Mouse (Mus musculus) ovary, postnatal 14 days (tissue): ENCODE results near the gene Mapk10.
A peak's percentile ranks its signal among the peaks of the same experiment; 100 is the strongest.
"Not testable (repeated sequence)": the region's sequence is repeated elsewhere in the genome, so short reads cannot be mapped to it uniquely, and the experiment has no call there.

Source experiments
- DNase-seq: peaks from one replicate; pipeline ENCODE4 v3.0.0; 2022; ENCODE audit warnings: low spot score

Gene Mapk10

DNA sequence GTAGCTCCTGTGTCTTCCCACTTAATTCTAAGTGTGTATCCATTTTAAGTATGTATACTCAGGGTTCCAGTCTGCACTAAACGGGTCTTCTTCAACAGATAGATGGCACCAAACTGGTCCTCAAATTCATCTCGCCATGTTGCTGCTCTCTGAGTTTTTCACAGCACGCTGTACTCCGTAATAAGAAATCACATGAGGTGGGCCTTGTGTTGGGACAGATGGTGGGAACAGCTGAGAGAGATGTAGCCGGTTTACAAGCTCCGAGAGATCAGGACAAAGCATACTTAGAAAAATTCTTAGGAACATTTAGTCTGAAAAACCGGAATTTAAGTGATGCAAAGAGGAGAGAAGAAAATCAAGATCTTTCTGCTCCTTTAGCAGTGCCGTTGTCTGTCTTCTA, 257.7 kb downstream of the Mapk10 start:
- DNase-seq = no peak

DNA sequence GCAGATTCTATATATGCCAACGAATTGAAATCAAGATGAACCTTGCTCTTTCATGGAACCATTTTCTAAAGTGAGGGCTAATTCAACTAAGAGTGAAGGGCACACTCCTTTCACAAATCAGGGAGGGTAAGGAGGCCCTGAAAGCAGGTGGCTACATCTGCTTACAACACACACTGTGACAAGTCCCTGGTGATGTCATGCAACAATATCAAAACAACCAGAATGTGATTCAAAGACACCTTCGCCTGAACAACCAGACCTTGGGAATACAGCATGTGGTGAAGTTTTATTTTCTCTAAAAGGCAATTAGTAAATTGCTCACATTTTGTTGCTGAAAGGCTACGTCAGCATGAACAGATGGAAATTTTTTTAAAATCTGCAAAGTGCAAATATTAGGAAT, 258.2 kb downstream of the Mapk10 start:
- no peak for DNase-seq

GRCm38 (mm10) chr5:102947061-102947711, 263.9 kb downstream of the Mapk10 start:
- DNase-seq = no peak

DNA sequence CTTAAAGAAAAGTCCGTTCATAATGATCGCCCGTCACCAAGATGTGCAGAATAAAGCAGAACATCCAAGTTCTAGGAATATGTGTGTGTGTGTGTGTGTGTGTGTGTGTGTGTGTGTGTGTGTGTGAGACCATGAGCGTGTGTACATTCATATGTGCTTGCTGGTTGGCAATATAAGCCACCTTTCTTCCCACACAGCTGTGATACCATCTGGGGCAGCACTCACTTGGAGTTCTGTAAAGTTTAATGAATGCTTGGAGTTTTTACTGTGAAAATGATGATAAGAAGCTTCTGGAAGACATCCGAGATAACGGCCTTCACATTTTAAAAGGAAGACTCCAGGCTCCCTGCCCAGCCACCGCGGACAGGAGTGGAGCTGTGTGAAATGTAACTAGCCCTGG, 264.5 kb downstream of the Mapk10 start:
- no peak for DNase-seq

DNA sequence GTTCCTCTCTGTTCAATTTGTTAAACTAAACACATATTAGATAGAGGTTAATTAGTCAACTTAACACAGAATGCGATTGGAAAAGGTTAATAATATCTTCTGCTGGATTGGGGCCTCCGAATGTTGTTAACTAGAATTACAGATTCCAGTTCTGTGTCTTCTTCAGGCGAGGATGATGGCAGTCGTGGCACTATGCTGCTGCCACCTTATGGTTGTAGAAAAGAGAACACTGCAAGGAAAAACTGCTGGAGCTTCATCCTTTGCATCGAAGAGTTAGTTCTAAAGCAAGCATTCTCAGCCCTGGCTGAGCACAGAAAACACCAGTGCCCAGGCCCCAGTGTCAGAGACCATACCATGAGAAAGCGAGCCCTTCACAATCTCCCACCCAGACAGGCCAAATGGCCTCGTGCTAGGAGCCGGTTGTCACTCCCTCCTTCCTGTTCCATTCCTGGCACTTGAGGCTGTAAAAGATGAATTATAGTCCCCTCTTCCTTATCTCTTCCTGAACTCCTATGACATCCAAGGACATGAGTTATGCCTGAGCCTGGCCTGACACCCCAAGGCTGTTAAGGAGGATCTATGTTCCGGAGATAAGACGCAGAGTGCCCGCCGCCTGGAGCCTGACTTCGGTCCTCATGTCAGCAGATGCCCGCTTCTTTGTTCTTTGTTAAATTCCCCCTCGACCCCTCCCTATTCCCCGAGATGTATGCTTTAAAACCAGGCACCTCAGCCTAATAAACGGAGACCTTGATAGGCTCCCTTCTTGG, 267.1 kb downstream of the Mapk10 start:
- DNase-seq = not testable (repeated sequence)

GRCm38 (mm10) chr5:102930161-102930560, 281.0 kb downstream of the Mapk10 start:
- no peak for DNase-seq

DNA sequence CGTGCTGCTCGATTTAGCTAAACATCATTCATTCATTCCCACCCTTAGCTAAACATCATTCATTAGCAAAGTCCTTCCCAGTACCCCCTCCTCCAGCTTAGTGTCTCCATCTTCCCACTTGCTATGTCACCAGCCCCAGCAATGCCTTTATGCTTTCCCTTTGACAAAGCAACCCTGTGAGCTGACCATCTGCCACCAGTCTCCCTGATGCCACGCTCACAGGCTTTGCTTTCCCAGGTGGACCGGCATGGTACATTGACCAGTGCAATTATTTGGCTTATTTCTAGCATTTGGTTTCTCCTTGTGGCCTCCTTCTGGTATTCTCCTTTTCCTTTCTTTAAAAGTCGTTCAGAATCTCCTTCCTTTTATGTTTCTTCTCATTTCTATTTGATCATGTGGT, 284.3 kb downstream of the Mapk10 start:
- DNase-seq = no peak

DNA sequence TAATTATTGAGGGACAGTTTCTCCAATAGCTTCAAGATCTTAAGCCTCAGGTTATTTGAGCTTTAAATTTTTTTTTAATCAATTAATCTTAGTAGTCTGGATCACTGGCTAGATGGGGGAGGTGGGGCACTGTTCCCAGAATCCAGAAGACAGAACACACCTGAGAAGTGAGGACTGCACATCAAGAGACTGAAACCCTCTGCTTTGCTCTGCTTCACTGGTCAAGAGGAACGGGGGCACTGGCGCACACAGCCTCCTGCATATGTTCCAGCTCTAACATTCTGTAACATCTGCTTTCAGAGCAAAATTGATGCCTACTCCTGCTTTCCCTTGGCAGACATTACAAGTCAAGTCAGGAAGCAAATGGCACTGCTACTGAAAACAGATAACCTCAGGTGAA, 290.9 kb downstream of the Mapk10 start:
- no peak for DNase-seq

- no peak for DNase-seq
Measured at GRCm38 (mm10) chr5:102905441-102906211, 305.5 kb downstream of the Mapk10 start.

DNA sequence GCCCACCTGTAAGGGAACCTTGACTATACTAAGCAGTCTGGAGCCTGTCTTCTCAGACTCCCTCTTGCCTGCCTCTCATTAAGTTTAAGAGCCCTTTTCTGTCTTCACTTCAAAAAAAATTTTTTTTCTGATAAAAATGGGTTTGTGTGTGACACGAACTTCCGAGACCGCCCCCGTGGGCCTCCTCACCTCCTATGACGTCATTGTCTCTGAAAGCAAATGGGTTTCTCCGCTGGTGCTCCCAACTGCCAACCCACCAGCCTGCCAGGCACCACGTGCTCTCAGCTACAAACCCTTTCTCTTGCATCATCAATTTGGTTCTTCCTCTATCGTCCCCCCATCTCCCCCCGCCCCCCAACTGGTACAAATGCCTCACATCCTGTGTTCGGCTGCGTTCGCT, 307.1 kb downstream of the Mapk10 start:
- no peak for DNase-seq

- DNase-seq = no peak
Measured at GRCm38 (mm10) chr5:102903487-102903886, 307.6 kb downstream of the Mapk10 start.

- no peak for DNase-seq
Measured at GRCm38 (mm10) chr5:102901176-102901575, 310.0 kb downstream of the Mapk10 start.

GRCm38 (mm10) chr5:102899680-102900215, 311.4 kb downstream of the Mapk10 start:
- no peak for DNase-seq

- DNase-seq = no peak
Measured at GRCm38 (mm10) chr5:102898301-102898700, 312.8 kb downstream of the Mapk10 start.

DNA sequence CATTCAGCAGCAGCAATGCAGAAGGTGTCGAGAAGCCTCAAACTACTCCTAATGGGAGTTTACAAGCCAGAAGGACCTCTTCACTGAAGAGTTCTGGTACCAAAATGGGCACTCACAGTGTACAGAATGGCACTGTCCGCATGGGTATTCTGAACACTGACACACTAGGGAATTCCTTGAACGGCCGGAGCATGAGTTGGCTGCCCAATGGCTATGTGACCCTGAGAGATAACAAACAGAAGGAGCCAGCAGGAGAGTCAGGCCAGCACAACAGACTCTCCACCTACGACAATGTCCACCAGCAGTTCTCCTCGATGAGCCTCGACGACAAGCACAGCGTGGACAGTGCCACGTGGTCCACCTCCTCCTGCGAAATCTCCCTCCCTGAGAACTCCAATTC, 318.9 kb downstream of the Mapk10 start:
- no peak for DNase-seq

GRCm38 (mm10) chr5:102889163-102889488, 322.0 kb downstream of the Mapk10 start:
- DNase-seq = no peak

- DNase-seq = no peak
Measured at GRCm38 (mm10) chr5:102888482-102889162, 322.5 kb downstream of the Mapk10 start.

GRCm38 (mm10) chr5:102875628-102876027, 335.5 kb downstream of the Mapk10 start:
- no peak for DNase-seq

- DNase-seq = peak; percentile 42
Measured at GRCm38 (mm10) chr5:102874605-102875298, 336.4 kb downstream of the Mapk10 start.

DNA sequence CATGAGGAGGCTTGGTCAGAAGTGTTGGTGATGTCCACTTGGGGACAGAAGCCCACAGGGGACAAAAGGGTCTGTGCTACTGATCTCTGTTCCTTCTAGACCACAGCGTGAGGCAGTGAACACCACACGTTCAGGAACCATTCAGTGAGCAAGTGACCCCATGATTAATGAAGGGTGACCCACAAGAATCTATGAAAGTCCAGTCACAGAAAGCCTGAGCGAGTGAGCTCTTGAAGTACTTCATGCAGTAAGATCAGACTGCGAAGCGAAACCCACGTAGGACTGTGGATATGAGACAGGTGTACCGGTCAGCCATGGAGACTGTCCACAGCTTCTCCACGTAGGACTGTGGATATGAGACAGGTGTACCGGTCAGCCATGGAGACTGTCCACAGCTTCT, 338.1 kb downstream of the Mapk10 start:
- not testable (repeated sequence) for DNase-seq

DNA sequence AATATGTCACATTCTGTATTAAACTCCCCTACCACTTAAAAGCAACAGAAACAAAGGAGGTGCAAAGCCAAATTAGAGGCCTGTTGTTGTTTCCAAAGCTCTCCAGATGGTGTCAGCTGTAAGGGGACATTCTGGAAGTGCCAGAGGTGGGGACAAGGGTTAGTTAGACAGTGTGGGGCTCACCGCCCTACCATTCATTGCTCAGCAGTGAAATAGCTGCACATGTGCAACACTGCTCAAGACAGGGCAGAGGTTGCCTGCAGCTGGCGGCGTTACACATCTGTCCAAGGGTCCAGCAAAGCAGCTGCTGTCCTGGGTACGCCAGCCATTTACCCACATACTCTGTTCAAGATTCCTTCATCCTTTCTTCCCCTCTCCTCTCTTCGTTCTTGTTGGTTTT, 342.9 kb downstream of the Mapk10 start:
- no peak for DNase-seq

- DNase-seq = no peak
Measured at GRCm38 (mm10) chr5:102859749-102860148, 351.4 kb downstream of the Mapk10 start.
